Mouse (Mus musculus): Measurements from ENCODE around the gene Samd15.

- TF ChIP-seq CTCF (IDR thresholded peaks at IDR 0.05; ENCODE audit: insufficient read depth, low read depth, low read length): no peak
- TF ChIP-seq POLR2A (IDR thresholded peaks at IDR 0.05; ENCODE audit: insufficient read depth, low read depth, low read length): no peak
Observed at GRCm38 (mm10) chr12:87216053-87216452, 16.5 kb downstream of the Samd15 start.
